Mouse (Mus musculus) lung, embryonic 16.5 days (tissue): ENCODE results near the gene Stk39. TPM values are rescaled to one million over a fixed set of nuclear protein-coding genes. Genes with fewer than 3 reads are reported as not detected.
A peak's percentile ranks its signal among the peaks of the same experiment; 100 is the strongest.

Experiments
- ATAC-seq: fragments of 200-750 bp; cut with Nextera tagmentation; 2 replicates; pipeline ENCODE4 v1.8.0; 2017; ENCODE audit warnings: low read depth, mild to moderate bottlenecking, moderate library complexity
- H3K27ac ChIP-seq: fragments of 300-500 bp; sonication (generic); 2 replicates; pipeline ENCODE4 v1.5.1; 2014; ENCODE audit warnings: mild to moderate bottlenecking, control low read depth, low read length
- H3K27me3 ChIP-seq: fragments of 300-500 bp; sonication (generic); 2 replicates; pipeline ENCODE4 v1.6.1; 2014; ENCODE audit warnings: low read depth, low read length, mixed read lengths; ENCODE audit not compliant: control insufficient read depth, insufficient read depth
- H3K36me3 ChIP-seq: fragments of 300-500 bp; sonication (generic); 2 replicates; pipeline ENCODE4 v1.6.1; 2014; ENCODE audit warnings: low read length; ENCODE audit not compliant: control insufficient read depth, insufficient read depth
- H3K4me1 ChIP-seq: fragments of 300-500 bp; sonication (generic); replicated peaks from 2 replicates; pipeline ENCODE4 v1.6.1; 2014; ENCODE audit warnings: low read length, mixed read lengths; ENCODE audit not compliant: control insufficient read depth, insufficient read depth
- H3K4me2 ChIP-seq: fragments of 300-500 bp; sonication (generic); 2 replicates; pipeline ENCODE4 v1.6.1; 2014; ENCODE audit warnings: low read depth, low read length, control low read depth
- H3K4me3 ChIP-seq: fragments of 300-500 bp; sonication (generic); 2 replicates; pipeline ENCODE4 v1.5.1; 2014; ENCODE audit warnings: mild to moderate bottlenecking, low read length, control low read depth
- H3K9ac ChIP-seq: fragments of 300-500 bp; sonication (generic); 2 replicates; pipeline ENCODE4 v1.6.1; 2014; ENCODE audit warnings: low read length, control low read depth
- H3K9me3 ChIP-seq: fragments of 300-500 bp; sonication (generic); 2 replicates; pipeline ENCODE4 v1.6.1; 2016; ENCODE audit warnings: low read length; ENCODE audit not compliant: control insufficient read depth
- WGBS: fragments of 180-500 bp; shearing (Covaris S2); extraction: QIAGEN DNeasy Blood & Tissue Kit; methylation state at CpG from one replicate; pipeline ENCODE4 v1.1.7; 2014; 5-methylcytosine and 5-hydroxymethylcytosine counted together
- polyA plus RNA-seq: library from polyadenylated mRNA; unstranded; fragments of >200 nt; fragmentation: Nextera tagmentation; extraction: Ambion mirVana; gene quantifications from 2 replicates; pipeline ENCODE4 v1.2.1, GENCODE M21; 2015

The Stk39 gene
- polyA plus RNA-seq, 1 experiment from 2014 or later = 13.0 TPM

GRCm38 (mm10) chr2:68382394-68383059, 89.5 kb downstream of the Stk39 start:
- WGBS = 65% methylated on average over 11 of the region's 11 CpGs
- Histone ChIP-seq H3K27me3 (no peaks in the 10 kb centered on the region), H3K9me3 (no peaks in the 10 kb centered on the region), H3K36me3 (no peaks in the 10 kb centered on the region), H3K27ac (no peak overlapping the region), H3K4me1 (peaks cover 3% of the 10 kb centered on the region; the same call in 1 of the 2 replicates), H3K4me3 (no peak overlapping the region), H3K4me2 (no peak overlapping the region), H3K9ac (no peak overlapping the region)
- peak; percentile 32 for ATAC-seq

- H3K4me3 ChIP-seq = no peak overlapping the region
Measured at GRCm38 (mm10) chr2:68381881-68382280, 90.2 kb downstream of the Stk39 start.

GRCm38 (mm10) chr2:68381205-68381604, 90.9 kb downstream of the Stk39 start:
- H3K27me3 ChIP-seq = no peaks in the 10 kb centered on the region
- H3K4me2 ChIP-seq = no peak overlapping the region
- H3K4me3 ChIP-seq = no peak overlapping the region
- WGBS = 54% methylated on average over 6 of the region's 6 CpGs
- no peaks in the 10 kb centered on the region for H3K36me3 ChIP-seq
- H3K27ac ChIP-seq = no peak overlapping the region
- H3K4me1 ChIP-seq = peaks cover 2% of the 10 kb centered on the region
- H3K9ac ChIP-seq = no peak overlapping the region
- H3K9me3 ChIP-seq = no peaks in the 10 kb centered on the region
- ATAC-seq = no peak

More at GRCm38 (mm10) chr2:68381881-68382280, 90.2 kb downstream of the Stk39 start:
- no peaks in the 10 kb centered on the region for H3K27me3 ChIP-seq
- no peak for ATAC-seq
- no peaks in the 10 kb centered on the region for H3K9me3 ChIP-seq
- H3K36me3 ChIP-seq = no peaks in the 10 kb centered on the region
- 73% methylated on average over 4 of the region's 4 CpGs for WGBS
- H3K27ac ChIP-seq = no peak overlapping the region
- no peak overlapping the region for H3K9ac ChIP-seq
- peaks cover 3% of the 10 kb centered on the region; the same call in 1 of the 2 replicates for H3K4me1 ChIP-seq
- no peak overlapping the region for H3K4me2 ChIP-seq

- Histone ChIP-seq H3K9me3 (no peaks in the 10 kb centered on the region), H3K9ac (no peak overlapping the region), H3K27me3 (no peaks in the 10 kb centered on the region), H3K27ac (no peak overlapping the region), H3K36me3 (no peaks in the 10 kb centered on the region), H3K4me2 (no peak overlapping the region), H3K4me1 (peaks cover 2% of the 10 kb centered on the region), H3K4me3 (no peak overlapping the region)
- WGBS = 43% methylated on average over 11 of the region's 11 CpGs
- ATAC-seq = no peak
Measured at GRCm38 (mm10) chr2:68379631-68380030, 92.4 kb downstream of the Stk39 start.

- no peak overlapping the region for H3K4me3 ChIP-seq
- H3K9me3 ChIP-seq = no peaks in the 10 kb centered on the region
- WGBS = 79% methylated on average over 8 of the region's 8 CpGs
- H3K36me3 ChIP-seq = no peaks in the 10 kb centered on the region
- H3K4me2 ChIP-seq = no peak overlapping the region
- H3K27me3 ChIP-seq = no peaks in the 10 kb centered on the region
- no peak overlapping the region for H3K9ac ChIP-seq
- no peak overlapping the region for H3K27ac ChIP-seq
- H3K4me1 ChIP-seq = peaks cover 2% of the 10 kb centered on the region
- no peak for ATAC-seq
Measured at GRCm38 (mm10) chr2:68378319-68378718, 93.7 kb downstream of the Stk39 start.

- Histone ChIP-seq H3K36me3 (no peaks in the 10 kb centered on the region), H3K4me1 (peaks cover 2% of the 10 kb centered on the region), H3K27ac (no peak overlapping the region), H3K9ac (no peak overlapping the region), H3K27me3 (no peaks in the 10 kb centered on the region), H3K9me3 (no peaks in the 10 kb centered on the region), H3K4me2 (no peak overlapping the region), H3K4me3 (no peak overlapping the region)
- no peak for ATAC-seq
- WGBS = 78% methylated on average over 6 of the region's 6 CpGs
Measured at GRCm38 (mm10) chr2:68377251-68377681, 94.8 kb downstream of the Stk39 start.

- H3K4me2 ChIP-seq = no peak overlapping the region
- no peak overlapping the region for H3K27ac ChIP-seq
- no peak for ATAC-seq
- no peaks in the 10 kb centered on the region for H3K36me3 ChIP-seq
- H3K4me3 ChIP-seq = no peak overlapping the region
- H3K9me3 ChIP-seq = no peaks in the 10 kb centered on the region
- H3K9ac ChIP-seq = no peak overlapping the region
- 47% methylated on average over 12 of the region's 12 CpGs for WGBS
- peaks cover 2% of the 10 kb centered on the region for H3K4me1 ChIP-seq
- H3K27me3 ChIP-seq = no peaks in the 10 kb centered on the region
Measured at GRCm38 (mm10) chr2:68376660-68377059, 95.4 kb downstream of the Stk39 start.

- Histone ChIP-seq H3K27ac (no peak overlapping the region), H3K4me3 (no peak overlapping the region), H3K4me2 (no peak overlapping the region), H3K36me3 (no peaks in the 10 kb centered on the region), H3K27me3 (no peaks in the 10 kb centered on the region), H3K9ac (no peak overlapping the region), H3K4me1 (peaks cover 2% of the 10 kb centered on the region; the same call in 1 of the 2 replicates), H3K9me3 (no peaks in the 10 kb centered on the region)
- WGBS = 81% methylated on average over 7 of the region's 7 CpGs
- ATAC-seq = no peak
Measured at GRCm38 (mm10) chr2:68374202-68374601, 97.9 kb downstream of the Stk39 start.

GRCm38 (mm10) chr2:68371912-68372311, 100.2 kb downstream of the Stk39 start:
- H3K4me2 ChIP-seq = no peak overlapping the region
- no peaks in the 10 kb centered on the region for H3K27me3 ChIP-seq
- peaks cover 2% of the 10 kb centered on the region; the same call in 1 of the 2 replicates for H3K4me1 ChIP-seq
- WGBS = 64% methylated on average over 6 of the region's 6 CpGs
- no peak overlapping the region for H3K4me3 ChIP-seq
- no peak overlapping the region for H3K9ac ChIP-seq
- no peak for ATAC-seq
- H3K9me3 ChIP-seq = no peaks in the 10 kb centered on the region
- no peak overlapping the region for H3K27ac ChIP-seq
- no peaks in the 10 kb centered on the region for H3K36me3 ChIP-seq
